Mouse (Mus musculus) 416B (cell line): ENCODE measurements around the gene B230219D22Rik.
"Not testable (repeated sequence)": the region's sequence is repeated elsewhere in the genome, so short reads cannot be mapped to it uniquely, and the experiment has no call there.

ENCODE experiments used
- DNase-seq: peaks from one replicate; pipeline ENCODE4 v3.0.0; 2011; ENCODE audit warnings: low read depth

Gene B230219D22Rik

GRCm38 (mm10) chr13:55692535-55693242, at the start of gene B230219D22Rik:
Gene B230219D22Rik (plus strand): TSS chr13:55693124.
- peak; percentile 93 for DNase-seq

DNA sequence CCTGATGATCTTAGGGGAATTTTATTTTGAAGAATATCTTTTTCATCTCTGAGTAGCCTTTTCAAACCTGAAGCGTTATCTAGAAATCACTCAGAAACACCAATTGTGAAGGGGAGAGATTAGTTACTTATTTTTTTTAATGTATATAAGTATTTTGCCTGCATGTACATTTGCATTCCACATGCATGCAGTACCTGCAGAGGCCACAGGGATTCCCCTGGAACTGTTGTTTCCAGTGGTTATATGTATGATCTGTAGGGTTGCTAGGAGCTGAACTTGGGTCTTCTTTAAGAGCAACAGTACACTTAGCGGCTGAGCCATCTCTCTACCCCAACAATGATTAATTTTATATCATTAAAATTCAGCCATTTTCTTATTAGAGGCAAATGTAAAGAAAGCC, 48.4 kb upstream of the B230219D22Rik start:
- DNase-seq = peak; percentile 71

DNA sequence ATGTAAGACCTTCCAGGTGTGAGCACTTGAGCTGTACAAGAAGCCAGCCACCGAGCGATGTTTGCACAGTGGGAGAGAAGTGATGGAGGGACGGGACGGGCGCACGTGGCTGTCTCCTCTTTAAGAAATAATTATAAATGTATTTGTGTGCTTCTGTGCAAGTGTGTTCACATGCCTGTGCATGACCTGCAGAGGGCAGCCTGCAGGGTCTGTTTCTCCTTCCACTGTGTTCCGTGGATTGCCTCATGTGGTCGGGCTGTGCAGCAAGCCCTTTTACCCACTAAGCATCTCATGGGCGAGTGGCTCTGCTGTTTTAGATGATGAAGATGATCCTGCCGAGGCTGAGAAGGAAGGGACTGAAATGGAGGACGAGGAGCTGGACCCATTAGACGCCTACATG, 42.8 kb upstream of the B230219D22Rik start:
- peak; percentile 34 for DNase-seq

- no peak for DNase-seq
Observed at GRCm38 (mm10) chr13:55650980-55651379, 41.9 kb upstream of the B230219D22Rik start.

GRCm38 (mm10) chr13:55668550-55668949, 24.4 kb upstream of the B230219D22Rik start:
- DNase-seq = peak; percentile 64

DNA sequence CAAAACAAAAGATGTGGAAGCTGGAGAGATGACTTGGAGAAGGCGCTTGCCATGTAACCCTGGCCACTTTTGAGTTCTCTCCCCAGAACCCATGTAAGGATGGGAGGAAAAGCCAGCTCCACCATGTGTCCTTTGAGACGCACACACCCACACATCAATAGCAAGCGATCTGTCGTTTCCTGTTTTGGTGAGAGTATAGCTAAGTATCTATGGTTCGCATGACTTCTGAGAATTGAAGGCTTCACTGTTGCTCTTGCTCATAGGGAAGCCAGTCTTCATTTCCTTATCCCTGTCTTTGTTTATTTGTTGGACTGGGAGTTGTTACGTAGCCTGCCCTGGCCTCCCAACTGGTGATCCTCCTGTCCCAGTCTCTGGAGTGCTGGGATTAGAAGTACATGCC, 20.2 kb upstream of the B230219D22Rik start:
- no peak for DNase-seq

- no peak for DNase-seq
Observed at GRCm38 (mm10) chr13:55677364-55677763, 15.6 kb upstream of the B230219D22Rik start.

GRCm38 (mm10) chr13:55682201-55682600, 10.7 kb upstream of the B230219D22Rik start:
- DNase-seq = no peak

DNA sequence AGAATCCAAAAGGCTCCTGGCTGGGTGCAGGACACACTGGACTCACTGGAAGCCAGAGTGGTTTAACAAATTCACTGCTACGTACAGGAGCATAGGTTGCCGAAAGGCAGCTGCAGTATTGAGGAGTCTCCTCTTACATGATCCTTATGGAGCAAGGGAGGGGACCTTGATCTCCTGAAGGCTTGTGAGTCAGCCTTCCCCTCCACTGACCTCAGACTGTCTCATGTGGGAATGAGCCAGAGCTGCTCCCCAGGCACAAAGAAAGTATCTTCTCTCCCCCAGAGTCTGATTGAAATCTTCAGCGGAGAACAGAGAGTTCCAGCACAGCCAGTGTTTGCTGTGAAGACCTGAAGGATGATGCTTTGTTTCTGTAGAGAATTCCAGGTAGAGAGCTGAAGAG, 9.3 kb upstream of the B230219D22Rik start:
- no peak for DNase-seq

- DNase-seq = no peak
Observed at GRCm38 (mm10) chr13:55686107-55686633, 6.8 kb upstream of the B230219D22Rik start.

GRCm38 (mm10) chr13:55687927-55688602, 4.9 kb upstream of the B230219D22Rik start:
- DNase-seq = no peak

DNA sequence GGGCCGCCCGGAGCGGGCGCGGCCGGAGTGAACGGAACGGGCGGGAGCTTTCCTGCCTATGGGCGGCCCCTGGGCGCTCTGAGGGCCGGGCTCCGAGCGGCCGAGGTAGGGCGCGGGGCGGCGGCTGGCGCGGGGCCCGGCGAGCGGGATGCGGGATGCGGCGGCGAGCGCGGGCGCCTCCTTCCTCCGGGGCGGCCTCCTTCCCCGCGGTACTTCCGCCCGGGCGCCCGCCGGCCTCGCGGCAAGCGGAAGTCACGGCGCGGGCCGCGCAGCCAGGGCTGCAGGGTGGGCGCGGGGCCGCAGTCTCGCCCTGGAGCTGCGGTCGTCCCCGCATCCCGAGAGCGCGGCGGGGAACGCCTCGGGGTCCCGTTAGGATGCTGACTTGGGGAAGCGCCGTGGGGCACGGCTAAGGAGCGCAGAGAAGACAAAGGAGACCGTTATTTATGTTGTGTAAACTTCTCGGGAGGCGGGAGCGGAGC, 358 bp downstream of the B230219D22Rik start:
- DNase-seq = peak; percentile 46

GRCm38 (mm10) chr13:55694110-55694509, 1.2 kb downstream of the B230219D22Rik start:
- peak; percentile 44 for DNase-seq

DNA sequence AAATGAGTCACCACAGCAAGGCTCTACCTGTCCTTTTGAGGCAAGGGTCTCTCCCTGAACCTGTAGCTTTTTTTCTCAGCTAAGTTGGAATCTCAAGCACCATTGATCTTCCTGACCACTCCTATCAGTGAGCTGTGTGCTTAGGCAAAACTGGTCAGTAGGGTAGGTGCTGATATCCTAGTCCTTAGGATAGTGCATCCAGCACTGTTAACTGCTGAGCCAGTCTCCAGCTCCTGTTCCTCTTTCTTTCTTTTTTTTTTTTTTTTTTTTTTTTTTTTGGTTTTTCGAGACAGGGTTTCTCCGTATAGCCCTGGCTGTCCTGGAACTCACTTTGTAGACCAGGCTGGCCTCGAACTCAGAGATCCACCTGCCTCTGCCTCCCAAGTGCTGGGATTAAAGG, 3.1 kb downstream of the B230219D22Rik start:
- DNase-seq = not testable (repeated sequence)

DNA sequence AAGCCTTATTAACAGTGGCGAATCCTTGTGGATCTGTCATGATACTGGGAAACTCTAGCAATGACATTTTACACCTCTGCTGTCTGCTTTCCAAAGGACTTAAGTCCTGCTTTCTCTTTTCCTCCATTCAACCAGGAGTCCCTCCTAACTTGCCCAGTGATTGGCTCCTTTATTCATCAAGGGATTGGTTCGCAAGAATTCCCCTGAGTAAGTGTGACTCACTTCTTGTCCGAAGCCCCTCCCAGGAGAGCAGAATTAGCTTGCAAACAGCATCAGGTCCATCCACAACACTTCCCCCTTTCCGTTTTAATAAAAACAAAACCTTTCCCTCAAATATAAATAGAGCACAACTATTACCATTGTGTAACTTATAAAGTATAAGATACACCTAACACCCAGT, 11.4 kb downstream of the B230219D22Rik start:
- peak; percentile 80 for DNase-seq

DNA sequence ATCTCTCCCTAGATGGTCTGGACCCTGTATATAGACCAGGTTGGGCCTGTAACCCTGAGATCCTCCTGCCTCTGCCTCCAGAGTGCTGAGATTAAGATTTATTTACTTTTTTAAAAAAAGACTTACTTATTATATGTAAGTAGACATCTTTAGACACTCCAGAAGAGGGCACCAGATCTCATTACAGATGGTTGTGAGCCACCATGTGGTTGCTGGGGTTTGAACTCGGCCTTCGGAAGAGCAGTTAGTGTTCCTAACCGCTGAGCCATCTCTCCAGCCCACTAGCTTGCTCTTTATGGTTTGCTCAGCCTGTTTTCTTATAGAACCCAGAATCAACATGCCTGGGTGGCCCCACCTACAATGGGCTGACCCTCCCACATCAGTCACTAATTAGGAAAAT, 19.9 kb downstream of the B230219D22Rik start:
- peak; percentile 51 for DNase-seq

DNA sequence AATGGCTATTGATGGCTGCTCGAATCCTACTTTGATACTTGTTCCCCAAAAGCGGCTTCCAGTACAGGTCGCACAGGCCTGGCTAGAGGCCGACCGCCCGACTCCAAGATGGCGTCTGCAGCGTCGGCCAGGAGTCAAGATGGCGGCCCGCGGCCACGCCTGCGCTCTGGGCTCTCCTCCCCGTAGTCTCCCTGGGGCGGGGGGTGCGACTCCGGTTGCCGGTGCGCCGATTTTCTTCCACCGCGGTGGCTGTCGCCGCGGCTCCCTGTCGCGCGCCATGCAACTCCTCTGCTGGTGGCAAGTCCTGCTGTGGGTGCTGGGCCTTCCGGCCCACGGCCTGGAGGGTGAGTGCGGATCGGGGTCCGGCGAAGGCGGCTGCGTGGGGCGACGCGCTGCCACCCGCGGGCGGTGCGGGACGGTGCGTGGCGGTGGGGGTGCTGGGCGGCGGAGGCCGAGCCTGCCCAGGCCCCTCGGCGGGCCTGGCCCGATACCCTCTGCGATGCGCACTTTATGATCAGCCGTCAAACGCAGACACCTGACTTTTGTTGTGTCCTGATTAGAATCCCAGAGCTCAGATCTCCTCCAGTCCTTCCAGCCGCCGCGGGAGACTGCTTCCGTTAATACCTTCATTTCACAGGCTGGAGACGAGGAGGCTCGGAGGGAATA, 21.7 kb downstream of the B230219D22Rik start, which contains the start of gene Txndc15:
Gene Txndc15 (plus strand): TSS at position 150 of the 666 bp plus-strand sequence.
- DNase-seq = peak; percentile 83

DNA sequence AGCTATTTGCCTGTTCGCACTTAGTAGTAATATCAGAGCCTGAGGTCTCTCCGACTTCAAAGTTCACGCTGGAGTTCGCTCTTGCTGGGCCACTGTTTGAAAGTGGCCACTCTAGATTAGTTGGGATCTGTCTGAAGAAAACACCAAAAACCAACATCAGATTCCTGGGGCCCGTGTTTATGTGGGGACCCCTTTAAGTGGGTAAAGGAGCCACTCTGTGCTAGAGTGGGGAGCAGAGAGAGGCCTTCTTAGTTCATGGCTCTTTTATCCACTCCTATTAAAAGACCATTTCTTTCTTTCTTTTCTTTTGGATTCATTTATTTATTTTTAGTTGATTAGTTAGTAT, 22.2 kb downstream of the B230219D22Rik start:
- DNase-seq = peak; percentile 51

- DNase-seq = no peak
Observed at GRCm38 (mm10) chr13:55715908-55716510, 23.1 kb downstream of the B230219D22Rik start.

GRCm38 (mm10) chr13:55721516-55721915, 28.6 kb downstream of the B230219D22Rik start:
- no peak for DNase-seq

DNA sequence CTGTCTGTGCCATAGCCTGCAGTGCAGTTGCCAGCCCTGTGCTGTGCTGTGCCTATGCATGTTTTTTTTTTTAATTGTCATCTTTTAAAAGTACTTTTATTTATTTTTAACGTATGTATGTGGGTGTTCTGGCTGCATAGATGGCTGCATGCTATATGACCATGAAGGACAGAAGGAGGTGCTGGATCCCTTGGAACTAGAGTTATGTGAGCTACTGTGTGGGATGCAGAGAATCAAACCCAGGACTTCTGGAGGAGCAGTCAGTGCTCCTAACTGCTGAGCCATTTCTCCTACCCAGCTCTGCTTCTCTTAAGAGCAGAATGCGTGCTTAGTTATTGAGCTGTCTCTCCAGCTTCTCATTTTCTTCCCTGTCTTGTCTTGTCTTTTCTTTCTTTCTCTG, 29.1 kb downstream of the B230219D22Rik start:
- no peak for DNase-seq

- DNase-seq = peak; percentile 68
Observed at GRCm38 (mm10) chr13:55726598-55727119, 33.7 kb downstream of the B230219D22Rik start.
